Mouse (Mus musculus) midbrain, embryonic 13.5 days (tissue): ENCODE measurements around the gene Ankrd2. TPM values are rescaled to one million over a fixed set of nuclear protein-coding genes. Genes with fewer than 3 reads are reported as not detected.

ENCODE experiments used
- ATAC-seq: fragments of 200-750 bp; cut with Nextera tagmentation; 2 replicates; pipeline ENCODE4 v1.8.0; 2017; ENCODE audit warnings: mild to moderate bottlenecking, moderate TSS enrichment, moderate library complexity
- H3K27ac ChIP-seq: fragments of 300-500 bp; sonication (generic); 2 replicates; pipeline ENCODE4 v1.5.1; 2015; ENCODE audit warnings: inconsistent platforms, mild to moderate bottlenecking, moderate library complexity
- H3K27me3 ChIP-seq: fragments of 300-500 bp; sonication (generic); 2 replicates; pipeline ENCODE4 v1.6.1; 2015; ENCODE audit warnings: mild to moderate bottlenecking, inconsistent platforms
- H3K36me3 ChIP-seq: fragments of 300-500 bp; sonication (generic); 2 replicates; pipeline ENCODE4 v1.6.1; 2015; ENCODE audit warnings: mild to moderate bottlenecking, inconsistent platforms
- H3K4me1 ChIP-seq: fragments of 300-500 bp; sonication (generic); replicated peaks from 2 replicates; pipeline ENCODE4 v1.6.1; 2015; ENCODE audit warnings: inconsistent platforms
- H3K4me2 ChIP-seq: fragments of 300-500 bp; sonication (generic); replicated peaks from 2 replicates; pipeline ENCODE4 v1.6.1; 2015; ENCODE audit warnings: moderate library complexity, mild to moderate bottlenecking, inconsistent platforms
- H3K4me3 ChIP-seq: fragments of 300-500 bp; sonication (generic); replicated peaks from 2 replicates; pipeline ENCODE4 v1.5.1; 2015; ENCODE audit warnings: mild to moderate bottlenecking, inconsistent platforms
- H3K9ac ChIP-seq: fragments of 300-500 bp; sonication (generic); replicated peaks from 2 replicates; pipeline ENCODE4 v1.6.1; 2015; ENCODE audit warnings: mild to moderate bottlenecking, inconsistent platforms
- H3K9me3 ChIP-seq: fragments of 300-500 bp; sonication (generic); 2 replicates; pipeline ENCODE4 v1.6.1; 2016; ENCODE audit warnings: mild to moderate bottlenecking, inconsistent platforms
- WGBS: fragments of 180-500 bp; shearing (Covaris S2); methylation state at CpG from one replicate; pipeline ENCODE4 v1.1.7; 2015; 5-methylcytosine and 5-hydroxymethylcytosine counted together
- polyA plus RNA-seq: library from polyadenylated mRNA; unstranded; fragments of >200 nt; fragmentation: Nextera tagmentation; extraction: Ambion mirVana; gene quantifications from 2 replicates; pipeline ENCODE4 v1.2.1, GENCODE M21; 2015

Gene Ankrd2
- polyA plus RNA-seq, 1 experiment from 2014 or later, result 0.19 TPM

- no peaks in the 10 kb centered on the region for H3K27me3 ChIP-seq
- 72% methylated on average over 4 of the region's 4 CpGs for WGBS
- H3K27ac ChIP-seq, result no peak overlapping the region
- no peak overlapping the region for H3K9ac ChIP-seq
- no peak for ATAC-seq
- no peak overlapping the region for H3K4me2 ChIP-seq
- H3K36me3 ChIP-seq, result no peaks in the 10 kb centered on the region
- H3K4me1 ChIP-seq, result 0 out of 2 replicates have a peak, but pooled peaks cover 4% of the 10 kb centered on the region
- H3K4me3 ChIP-seq, result no peak overlapping the region
- H3K9me3 ChIP-seq, result no peaks in the 10 kb centered on the region
These were observed 35.3 kb upstream of the Ankrd2 start for GRCm38 (mm10) chr19:42000446-42000958.

GRCm38 (mm10) chr19:42001253-42001980 is 34.4 kb upstream of the Ankrd2 start:
- WGBS, result 94% methylated on average over 12 of the region's 12 CpGs
- Histone ChIP-seq H3K4me2 (no peak overlapping the region), H3K4me3 (no peak overlapping the region), H3K36me3 (no peaks in the 10 kb centered on the region), H3K9me3 (no peaks in the 10 kb centered on the region), H3K27ac (no peak overlapping the region), H3K4me1 (no peaks in the 10 kb centered on the region), H3K27me3 (no peaks in the 10 kb centered on the region), H3K9ac (no peak overlapping the region)
- no peak for ATAC-seq

- Histone ChIP-seq H3K9ac (no peak overlapping the region), H3K9me3 (no peaks in the 10 kb centered on the region), H3K36me3 (no peaks in the 10 kb centered on the region), H3K27ac (no peak overlapping the region), H3K4me1 (no peaks in the 10 kb centered on the region), H3K4me2 (no peak overlapping the region), H3K4me3 (no peak overlapping the region), H3K27me3 (no peaks in the 10 kb centered on the region)
- 81% methylated on average over 6 of the region's 6 CpGs for whole genome bisulfite sequencing
- ATAC-seq, result no peak
These were observed 31.5 kb upstream of the Ankrd2 start for GRCm38 (mm10) chr19:42004258-42004657.

- WGBS, result 80% methylated on average over 3 of the region's 3 CpGs
- Histone ChIP-seq H3K36me3 (no peaks in the 10 kb centered on the region), H3K9me3 (no peaks in the 10 kb centered on the region), H3K27ac (no peak overlapping the region), H3K27me3 (no peaks in the 10 kb centered on the region), H3K4me3 (no peak overlapping the region), H3K4me2 (no peak overlapping the region), H3K4me1 (no peaks in the 10 kb centered on the region), H3K9ac (no peak overlapping the region)
- no peak for ATAC-seq
These were observed 30.2 kb upstream of the Ankrd2 start for GRCm38 (mm10) chr19:42005616-42006015.

GRCm38 (mm10) chr19:42006568-42006967 is 29.2 kb upstream of the Ankrd2 start:
- no peaks in the 10 kb centered on the region for H3K36me3 ChIP-seq
- H3K9ac ChIP-seq, result no peak overlapping the region
- no peak overlapping the region for H3K27ac ChIP-seq
- ATAC-seq, result no peak
- no peak overlapping the region for H3K4me3 ChIP-seq
- no peaks in the 10 kb centered on the region for H3K9me3 ChIP-seq
- no peaks in the 10 kb centered on the region for H3K4me1 ChIP-seq
- no peaks in the 10 kb centered on the region for H3K27me3 ChIP-seq
- H3K4me2 ChIP-seq, result no peak overlapping the region
- WGBS, result 75% methylated on average over 8 of the region's 8 CpGs

GRCm38 (mm10) chr19:42008586-42008985 is 27.2 kb upstream of the Ankrd2 start:
- no peaks in the 10 kb centered on the region for H3K36me3 ChIP-seq
- no peak overlapping the region for H3K27ac ChIP-seq
- no peaks in the 10 kb centered on the region for H3K27me3 ChIP-seq
- no peak overlapping the region for H3K4me3 ChIP-seq
- 72% methylated on average over 3 of the region's 3 CpGs for WGBS
- no peaks in the 10 kb centered on the region for H3K4me1 ChIP-seq
- H3K9ac ChIP-seq, result no peak overlapping the region
- no peak for ATAC-seq
- H3K9me3 ChIP-seq, result no peaks in the 10 kb centered on the region
- H3K4me2 ChIP-seq, result no peak overlapping the region

GRCm38 (mm10) chr19:42009067-42009466 is 26.7 kb upstream of the Ankrd2 start:
- WGBS, result 76% methylated on average over 7 of the region's 7 CpGs
- no peak for ATAC-seq
- Histone ChIP-seq H3K4me3 (no peak overlapping the region), H3K27me3 (no peaks in the 10 kb centered on the region), H3K9me3 (no peaks in the 10 kb centered on the region), H3K27ac (no peak overlapping the region), H3K4me1 (no peaks in the 10 kb centered on the region), H3K4me2 (no peak overlapping the region), H3K36me3 (no peaks in the 10 kb centered on the region), H3K9ac (no peak overlapping the region)

GRCm38 (mm10) chr19:42010436-42010835 is 25.4 kb upstream of the Ankrd2 start:
- Histone ChIP-seq H3K27ac (no peak overlapping the region), H3K4me2 (no peak overlapping the region), H3K9me3 (no peaks in the 10 kb centered on the region), H3K4me3 (no peak overlapping the region), H3K27me3 (no peaks in the 10 kb centered on the region), H3K4me1 (no peaks in the 10 kb centered on the region), H3K9ac (no peak overlapping the region), H3K36me3 (no peaks in the 10 kb centered on the region)
- 44% methylated on average over 4 of the region's 4 CpGs for WGBS
- no peak for ATAC-seq

GRCm38 (mm10) chr19:42011123-42011522 is 24.7 kb upstream of the Ankrd2 start:
- Histone ChIP-seq H3K4me3 (no peak overlapping the region), H3K4me1 (no peaks in the 10 kb centered on the region), H3K36me3 (no peaks in the 10 kb centered on the region), H3K27ac (no peak overlapping the region), H3K9me3 (no peaks in the 10 kb centered on the region), H3K4me2 (no peak overlapping the region), H3K27me3 (no peaks in the 10 kb centered on the region), H3K9ac (no peak overlapping the region)
- 77% methylated on average over 7 of the region's 7 CpGs for WGBS
- ATAC-seq, result no peak

- no peaks in the 10 kb centered on the region for H3K9me3 ChIP-seq
- no peak overlapping the region for H3K4me3 ChIP-seq
- H3K27ac ChIP-seq, result no peak overlapping the region
- WGBS, result 94% methylated on average over 3 of the region's 3 CpGs
- no peak overlapping the region for H3K4me2 ChIP-seq
- ATAC-seq, result no peak
- no peak overlapping the region for H3K9ac ChIP-seq
- H3K27me3 ChIP-seq, result no peaks in the 10 kb centered on the region
- H3K36me3 ChIP-seq, result no peaks in the 10 kb centered on the region
- H3K4me1 ChIP-seq, result peaks cover 4% of the 10 kb centered on the region; the same call in 1 of the 2 replicates
These were observed 21.5 kb upstream of the Ankrd2 start for GRCm38 (mm10) chr19:42014231-42014825.

GRCm38 (mm10) chr19:42015001-42015400 is 20.8 kb upstream of the Ankrd2 start:
- H3K27ac ChIP-seq, result no peak overlapping the region
- no peaks in the 10 kb centered on the region for H3K27me3 ChIP-seq
- ATAC-seq, result no peak
- no peaks in the 10 kb centered on the region for H3K9me3 ChIP-seq
- no peak overlapping the region for H3K4me3 ChIP-seq
- peaks cover 4% of the 10 kb centered on the region; the same call in 1 of the 2 replicates for H3K4me1 ChIP-seq
- WGBS, result 78% methylated on average over 6 of the region's 6 CpGs
- H3K36me3 ChIP-seq, result no peaks in the 10 kb centered on the region
- no peak overlapping the region for H3K9ac ChIP-seq
- H3K4me2 ChIP-seq, result no peak overlapping the region

- H3K36me3 ChIP-seq, result no peaks in the 10 kb centered on the region
- H3K4me1 ChIP-seq, result peaks cover 4% of the 10 kb centered on the region; the same call in 1 of the 2 replicates
- H3K27ac ChIP-seq, result no peak overlapping the region
- H3K4me3 ChIP-seq, result no peak overlapping the region
- 71% methylated on average over 4 of the region's 4 CpGs for WGBS
- no peak for ATAC-seq
- no peaks in the 10 kb centered on the region for H3K9me3 ChIP-seq
- no peak overlapping the region for H3K4me2 ChIP-seq
- no peaks in the 10 kb centered on the region for H3K27me3 ChIP-seq
- no peak overlapping the region for H3K9ac ChIP-seq
These were observed 19.5 kb upstream of the Ankrd2 start for GRCm38 (mm10) chr19:42016251-42016650.
